Mouse (Mus musculus) layer of hippocampus, adult 9-11 months (tissue): Measurements from ENCODE around the gene Tgfb2.
A peak's percentile ranks its signal among the peaks of the same experiment; 100 is the strongest.

Source experiments
- DNase-seq: peaks from one replicate; pipeline ENCODE4 v3.0.0; 2022

Gene Tgfb2

GRCm38 (mm10) chr1:186650011-186650410 lies 55.8 kb downstream of the Tgfb2 start:
- no peak for DNase-seq

DNA sequence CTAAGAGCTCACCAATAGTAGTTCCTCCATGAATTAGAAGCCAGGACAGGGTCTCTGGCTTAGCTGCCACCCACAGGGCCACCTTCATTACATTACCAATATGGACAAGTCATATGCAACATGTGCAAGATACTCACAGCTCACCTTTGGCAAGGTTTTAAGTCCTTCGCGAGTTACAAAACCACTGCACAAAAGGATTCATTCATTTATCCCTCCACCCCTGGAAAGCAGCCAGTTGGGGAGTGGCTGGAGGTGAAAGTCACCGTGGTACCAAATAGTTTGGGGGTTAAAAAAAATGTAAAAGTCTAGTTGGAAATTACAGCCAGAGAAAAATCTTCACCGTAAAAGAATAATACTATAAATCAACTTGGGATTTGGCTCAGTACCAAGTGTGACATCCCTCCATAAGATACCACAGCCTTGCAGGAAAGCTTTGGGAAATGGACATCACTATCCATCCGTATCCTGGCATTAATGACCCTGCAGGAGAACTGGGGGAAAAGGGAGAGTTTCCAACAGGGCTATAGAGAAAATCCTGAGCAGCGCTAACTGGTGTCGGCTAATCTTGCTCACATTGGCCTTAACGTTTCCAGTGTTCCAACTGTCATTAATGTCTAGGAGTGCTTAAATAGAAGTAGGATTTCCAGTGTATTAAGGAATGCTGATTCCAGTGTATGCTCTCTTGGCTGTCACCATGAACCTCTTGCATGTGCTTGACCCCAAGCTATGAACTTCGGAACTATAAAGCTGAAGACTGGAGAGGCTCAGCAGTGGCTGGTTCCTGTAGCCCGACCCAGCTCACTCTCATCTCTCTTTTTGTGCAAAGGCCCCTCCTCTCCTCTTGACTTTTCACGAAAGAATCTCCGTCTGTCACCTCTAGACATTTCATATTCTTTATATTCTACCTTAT lies 68.2 kb downstream of the Tgfb2 start:
- no peak for DNase-seq

DNA sequence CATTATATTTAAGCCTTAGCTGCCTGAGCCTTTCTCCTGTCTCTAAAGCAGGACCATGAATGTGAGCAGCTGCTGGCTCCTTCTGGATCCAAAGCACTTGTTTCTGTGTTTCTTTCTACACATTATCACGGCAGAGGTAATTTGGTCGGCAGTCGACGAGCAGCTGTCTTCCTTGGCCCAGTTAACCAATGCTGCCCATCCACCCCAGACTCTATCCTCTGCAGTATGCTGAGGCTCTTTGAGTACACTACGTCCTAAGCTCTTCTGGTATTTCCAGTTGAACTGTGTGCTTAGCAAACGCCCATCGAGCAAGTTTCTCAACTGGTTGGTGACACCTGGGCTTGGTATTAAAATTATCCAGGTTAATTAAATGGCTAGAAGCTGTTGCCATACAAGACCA lies 70.7 kb downstream of the Tgfb2 start:
- DNase-seq = peak; percentile 18

DNA sequence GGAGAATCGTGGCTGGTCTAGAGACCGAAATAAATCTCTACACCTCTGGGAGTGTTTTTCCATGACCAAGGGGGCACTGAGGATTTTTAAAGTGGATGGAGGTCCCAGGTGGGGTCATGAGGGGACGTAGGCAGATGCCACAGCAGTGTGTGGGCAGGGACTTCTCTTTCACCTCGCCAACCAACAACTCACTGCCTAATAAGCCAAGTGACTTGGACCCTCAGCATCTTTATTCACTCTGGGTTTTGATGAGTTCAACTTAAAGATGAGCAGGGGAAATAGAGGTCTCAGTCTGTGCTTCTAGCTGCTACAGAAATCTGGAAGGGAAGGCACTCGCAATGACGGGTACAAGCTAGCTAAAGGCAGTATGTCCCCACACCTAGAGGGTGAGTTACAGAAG lies 74.3 kb downstream of the Tgfb2 start:
- no peak for DNase-seq

DNA sequence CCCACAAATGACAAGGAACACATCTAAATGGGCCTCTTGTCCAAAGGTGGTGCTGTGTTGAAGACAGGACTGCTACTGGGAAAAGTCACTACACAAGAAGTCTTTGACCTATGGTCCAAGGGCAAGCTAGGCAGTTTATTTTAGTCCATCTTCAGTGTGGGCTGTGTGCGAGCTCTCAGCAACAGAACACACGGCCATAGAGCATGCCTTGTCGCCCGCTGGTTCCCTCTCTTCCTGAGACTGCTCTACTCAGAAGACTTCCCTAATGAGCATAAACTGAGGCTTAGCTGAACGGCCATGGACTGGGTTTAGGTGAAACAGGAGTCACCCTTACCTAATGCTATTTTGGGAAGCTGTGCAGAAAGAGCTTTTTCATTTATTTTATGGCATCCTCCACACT lies 74.8 kb downstream of the Tgfb2 start:
- no peak for DNase-seq

DNA sequence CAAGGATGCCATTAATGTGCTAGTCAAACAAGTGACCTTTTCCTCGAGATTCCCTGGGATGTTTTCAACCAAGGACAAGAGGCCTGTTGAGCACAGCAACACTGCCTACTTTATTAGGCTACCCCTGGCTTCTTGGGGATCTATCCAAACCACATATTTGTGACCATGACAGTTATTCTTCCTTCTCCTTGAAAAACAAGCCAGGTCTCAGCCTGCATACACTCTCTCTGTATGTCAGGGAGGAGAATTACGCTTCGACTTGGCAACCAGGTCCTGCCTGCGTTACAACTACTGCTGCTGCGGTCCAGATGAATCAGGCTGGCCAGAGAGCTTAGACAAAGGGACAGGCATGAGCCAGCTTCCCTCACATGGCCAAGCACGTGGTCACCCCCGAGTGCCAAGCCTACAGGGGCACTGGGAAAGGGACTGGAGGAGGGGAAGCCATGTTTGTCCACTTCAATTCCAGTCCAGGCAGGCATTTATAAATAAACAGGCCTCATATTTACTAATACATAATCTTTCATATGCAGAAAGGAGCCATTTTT lies 78.3 kb downstream of the Tgfb2 start:
- peak; percentile 74 for DNase-seq

GRCm38 (mm10) chr1:186624474-186624873 lies 81.3 kb downstream of the Tgfb2 start:
- no peak for DNase-seq

GRCm38 (mm10) chr1:186621812-186622211 lies 84.0 kb downstream of the Tgfb2 start:
- no peak for DNase-seq

DNA sequence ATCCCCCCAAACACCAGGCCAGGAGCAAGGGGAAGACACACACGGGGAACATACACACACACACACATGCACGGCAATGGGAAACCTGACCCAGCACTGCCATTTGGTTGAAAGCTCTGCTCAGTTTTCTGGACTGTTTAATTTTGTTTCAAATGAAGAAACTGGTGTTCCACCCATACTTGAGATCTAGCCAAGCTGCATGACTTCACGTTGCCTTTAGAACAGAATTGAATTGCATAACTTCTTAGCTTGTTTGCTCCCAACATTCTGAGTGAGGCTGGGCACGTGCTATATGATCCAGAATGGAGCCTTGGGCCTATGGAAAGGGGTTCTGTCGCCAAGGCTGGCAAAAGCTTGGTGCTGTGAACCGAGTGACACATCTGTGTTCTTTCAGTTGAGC lies 87.5 kb downstream of the Tgfb2 start:
- DNase-seq = no peak

DNA sequence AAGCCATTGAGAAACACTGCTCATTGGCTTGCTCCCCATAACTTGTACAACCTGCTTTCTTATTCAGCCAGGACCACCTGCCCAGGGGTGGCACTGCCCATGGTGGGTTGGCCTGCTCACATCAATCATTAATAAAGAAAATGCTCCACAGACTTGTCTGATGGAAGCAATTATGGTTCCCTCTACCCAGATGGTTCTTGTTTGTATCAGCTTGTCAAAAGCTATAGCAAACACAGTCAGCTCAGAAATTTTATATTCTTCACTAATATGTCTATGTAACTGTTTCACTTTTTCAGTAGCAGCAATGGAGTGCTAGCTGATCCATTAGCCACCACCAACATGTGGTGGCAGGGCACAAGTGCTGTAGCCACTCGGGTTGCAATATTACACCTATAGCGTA lies 94.4 kb downstream of the Tgfb2 start:
- DNase-seq = no peak

- DNase-seq = no peak
These were observed 95.3 kb downstream of the Tgfb2 start for GRCm38 (mm10) chr1:186610481-186610880.

DNA sequence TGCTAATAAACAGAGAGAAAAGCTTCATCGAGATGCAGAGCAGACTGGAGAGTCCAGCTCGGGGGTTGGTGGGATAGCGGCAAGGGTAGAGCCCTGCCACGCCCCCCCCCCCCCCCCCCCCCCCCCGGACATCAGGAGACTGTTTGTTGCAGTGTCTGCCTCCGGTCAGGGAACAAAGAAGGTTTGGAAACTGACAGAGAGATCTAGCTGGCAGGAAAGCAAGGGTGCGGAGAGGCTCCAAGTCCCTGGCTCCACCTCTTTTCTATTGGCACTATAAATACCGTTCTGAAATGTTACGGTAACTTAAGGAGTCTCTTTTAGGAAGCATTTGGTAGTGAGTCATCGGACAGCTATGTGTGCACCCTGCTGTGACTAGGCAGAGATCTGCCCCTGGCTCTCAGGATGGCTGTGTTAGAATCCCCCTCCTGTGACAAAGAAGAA lies 96.0 kb downstream of the Tgfb2 start:
- DNase-seq = peak; percentile 25

GRCm38 (mm10) chr1:186608116-186608515 lies 97.7 kb downstream of the Tgfb2 start:
- DNase-seq = no peak

- DNase-seq = no peak
These were observed 100.2 kb downstream of the Tgfb2 start for GRCm38 (mm10) chr1:186605635-186606034.

GRCm38 (mm10) chr1:186604124-186604523 lies 101.7 kb downstream of the Tgfb2 start:
- no peak for DNase-seq

DNA sequence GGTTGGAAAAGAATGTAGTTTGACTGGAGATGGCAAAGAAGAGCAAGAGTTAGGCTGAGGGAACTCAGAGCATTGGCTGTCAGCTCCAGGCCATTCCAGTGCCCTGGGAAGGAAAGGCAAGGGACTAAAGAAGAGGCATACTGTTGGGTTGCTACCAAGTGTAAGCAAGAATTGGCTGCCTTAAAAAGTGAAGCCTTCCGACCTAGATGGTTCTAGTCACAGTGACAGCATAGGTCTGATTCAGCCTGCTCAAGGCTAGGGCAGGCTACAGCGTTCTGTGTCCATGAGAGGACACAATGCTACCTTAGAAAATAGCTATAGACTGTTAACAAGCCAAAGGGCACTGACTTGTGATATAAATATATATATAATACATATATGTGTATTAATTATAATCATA lies 117.6 kb downstream of the Tgfb2 start:
- no peak for DNase-seq

DNA sequence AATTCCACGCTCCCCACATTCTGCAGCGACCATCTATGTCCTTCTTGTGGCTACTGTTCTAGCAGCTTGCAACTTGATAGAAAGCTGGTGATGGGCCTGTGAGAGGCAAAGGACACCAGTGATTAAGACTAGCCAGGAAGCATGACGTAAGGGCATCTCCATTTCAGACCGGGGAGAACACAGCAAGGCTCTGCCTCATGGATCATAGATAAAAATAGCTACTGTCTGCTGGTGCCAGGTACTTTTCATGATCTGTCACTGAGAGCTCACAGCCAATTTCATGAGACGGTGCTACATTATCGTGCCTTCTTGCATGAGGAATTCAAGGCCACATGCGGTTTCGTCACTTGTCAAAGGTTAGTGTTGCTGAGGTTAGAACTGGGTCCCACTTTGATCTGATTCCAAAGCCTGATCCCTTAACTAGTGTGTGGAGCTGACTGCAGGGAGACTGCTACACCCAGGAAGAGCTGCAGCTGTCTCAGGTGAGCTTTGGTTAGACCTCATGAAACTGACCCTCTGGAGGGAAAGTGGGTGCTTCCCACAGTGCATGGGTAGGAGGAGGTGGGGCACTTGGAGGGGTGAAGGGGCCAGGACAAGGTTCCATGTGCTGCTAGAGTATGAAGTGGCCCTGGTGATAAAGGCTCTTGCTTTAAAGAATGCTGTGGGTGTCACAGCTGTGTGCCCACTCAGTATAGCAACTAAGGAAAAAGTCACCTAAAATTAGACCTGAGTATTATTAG lies 118.6 kb downstream of the Tgfb2 start:
- peak; percentile 32 for DNase-seq

- no peak for DNase-seq
These were observed 120.1 kb downstream of the Tgfb2 start for GRCm38 (mm10) chr1:186585571-186586164.

- no peak for DNase-seq
These were observed 121.9 kb downstream of the Tgfb2 start for GRCm38 (mm10) chr1:186583933-186584332.

GRCm38 (mm10) chr1:186582113-186582512 lies 123.7 kb downstream of the Tgfb2 start:
- no peak for DNase-seq

- DNase-seq = no peak
These were observed 124.1 kb downstream of the Tgfb2 start for GRCm38 (mm10) chr1:186581666-186582065.

DNA sequence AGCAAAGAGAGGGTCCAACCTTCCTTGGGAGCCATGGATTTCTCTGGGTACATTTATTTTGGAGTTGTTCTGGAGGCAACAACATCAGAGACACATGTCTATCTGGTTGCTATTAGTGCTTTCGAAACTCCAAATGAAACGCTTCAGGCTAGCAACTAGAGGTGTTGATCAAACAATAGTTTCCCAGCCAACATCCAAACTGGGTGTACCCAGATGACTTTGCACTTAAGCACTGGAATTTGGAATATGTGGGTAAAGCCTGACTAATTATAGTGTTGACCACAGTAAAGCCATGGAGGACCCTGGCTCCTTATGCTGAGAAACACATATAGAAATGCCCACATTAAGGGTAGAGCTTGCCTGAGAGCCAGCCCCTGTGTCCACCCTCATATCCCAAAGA lies 124.7 kb downstream of the Tgfb2 start:
- no peak for DNase-seq

DNA sequence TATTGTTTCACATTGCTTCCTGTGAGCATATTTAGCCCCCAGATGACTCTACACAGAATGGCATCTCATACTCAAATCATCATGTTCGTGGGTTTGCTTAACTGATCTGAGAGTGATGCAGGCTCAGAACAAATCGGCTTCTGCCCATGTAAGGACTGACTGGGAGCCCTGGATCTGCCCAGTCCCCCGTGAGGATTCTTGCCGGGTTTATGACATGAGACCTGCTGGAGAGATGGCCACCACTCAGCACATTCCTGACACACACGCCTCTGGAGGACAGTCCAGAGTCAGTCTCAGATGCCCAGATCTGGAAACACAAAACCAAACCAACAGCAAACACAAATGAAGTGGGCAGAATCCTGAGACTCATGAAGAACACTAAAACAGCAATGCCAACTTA lies 128.5 kb downstream of the Tgfb2 start:
- DNase-seq = no peak
